Mouse (Mus musculus) fat pad, adult 2 months (tissue): Measurements from ENCODE around the gene Phrf1.

ENCODE experiments used
- DNase-seq: peaks from one replicate; pipeline ENCODE4 v3.0.0-alpha.2; 2011; ENCODE audit warnings: low read depth, low spot score; ENCODE audit errors: extremely low read depth

Gene Phrf1

DNA sequence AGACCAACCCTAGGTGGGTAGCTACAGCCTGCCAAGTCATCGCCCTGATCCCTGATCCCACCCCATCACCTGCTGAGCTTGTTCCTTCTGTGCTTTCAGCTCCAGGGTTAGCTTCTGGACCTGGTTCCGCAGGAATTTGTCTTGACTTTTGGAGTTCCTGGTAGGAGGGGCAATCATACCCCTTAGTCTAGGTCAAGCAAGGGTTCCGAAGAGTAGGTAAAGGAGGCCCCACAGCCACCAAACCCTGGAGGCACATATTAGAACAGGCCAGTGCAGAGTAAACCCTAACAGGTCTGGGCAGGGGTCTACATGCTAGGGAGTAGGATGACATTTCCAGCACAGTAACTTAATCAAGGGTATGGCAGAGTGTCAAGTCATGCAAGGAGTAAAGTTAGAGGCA lies 15.5 kb upstream of the Phrf1 start:
- no peak for DNase-seq

DNA sequence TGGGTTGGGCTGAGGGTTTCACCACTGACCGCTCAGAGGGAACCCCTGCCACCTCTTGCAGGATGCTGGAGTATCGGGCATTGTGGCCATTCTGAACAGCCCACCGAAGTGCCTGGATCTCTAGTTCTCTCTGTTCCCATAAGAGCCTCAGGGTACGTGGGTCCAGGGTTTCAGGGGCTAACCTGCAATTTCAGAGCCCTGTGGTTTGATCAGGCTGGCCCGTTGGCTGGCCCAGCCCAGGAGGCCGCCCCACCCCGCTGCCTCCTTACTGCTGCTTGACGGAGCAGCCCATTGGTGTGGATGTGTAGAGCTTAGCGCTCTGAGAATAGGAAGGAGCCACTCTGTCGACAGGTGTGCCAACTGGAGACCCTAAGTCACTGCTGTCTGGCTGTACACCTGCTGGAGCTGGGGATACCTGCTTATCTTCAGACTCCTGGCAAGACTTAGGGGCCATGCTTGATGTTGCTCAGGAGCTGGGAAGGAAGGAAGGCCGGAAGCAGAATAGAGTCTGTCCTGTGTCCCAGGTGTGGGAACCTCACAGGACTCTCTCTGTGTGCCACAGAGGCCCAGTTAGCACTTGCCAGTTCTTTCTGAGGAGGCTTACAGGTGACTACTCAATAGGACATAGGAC lies 14.9 kb upstream of the Phrf1 start, which contains the start of gene Lmntd2:
Lmntd2 (minus strand) TSS at position 476 of the 631 bp plus-strand sequence.
- DNase-seq, result no peak

DNA sequence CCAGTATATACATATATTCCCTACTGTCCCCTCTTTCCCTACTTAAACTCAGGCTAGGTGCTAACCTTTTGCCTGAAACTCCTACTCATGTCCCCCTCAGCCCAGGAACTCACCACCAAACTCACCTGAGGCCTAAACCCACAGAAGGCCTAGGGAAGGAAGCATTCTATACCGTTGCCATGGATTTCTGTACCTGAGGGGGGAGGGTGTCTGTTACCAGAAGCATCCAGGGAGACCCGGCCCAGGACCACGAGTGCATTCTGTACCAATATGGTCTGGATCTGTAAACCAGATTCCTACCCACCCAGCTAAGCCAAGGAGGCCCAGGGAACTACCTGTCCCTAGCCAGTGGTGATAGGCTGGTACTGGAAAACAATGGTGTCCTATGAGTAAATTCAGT lies 14.3 kb upstream of the Phrf1 start:
- no peak for DNase-seq

DNA sequence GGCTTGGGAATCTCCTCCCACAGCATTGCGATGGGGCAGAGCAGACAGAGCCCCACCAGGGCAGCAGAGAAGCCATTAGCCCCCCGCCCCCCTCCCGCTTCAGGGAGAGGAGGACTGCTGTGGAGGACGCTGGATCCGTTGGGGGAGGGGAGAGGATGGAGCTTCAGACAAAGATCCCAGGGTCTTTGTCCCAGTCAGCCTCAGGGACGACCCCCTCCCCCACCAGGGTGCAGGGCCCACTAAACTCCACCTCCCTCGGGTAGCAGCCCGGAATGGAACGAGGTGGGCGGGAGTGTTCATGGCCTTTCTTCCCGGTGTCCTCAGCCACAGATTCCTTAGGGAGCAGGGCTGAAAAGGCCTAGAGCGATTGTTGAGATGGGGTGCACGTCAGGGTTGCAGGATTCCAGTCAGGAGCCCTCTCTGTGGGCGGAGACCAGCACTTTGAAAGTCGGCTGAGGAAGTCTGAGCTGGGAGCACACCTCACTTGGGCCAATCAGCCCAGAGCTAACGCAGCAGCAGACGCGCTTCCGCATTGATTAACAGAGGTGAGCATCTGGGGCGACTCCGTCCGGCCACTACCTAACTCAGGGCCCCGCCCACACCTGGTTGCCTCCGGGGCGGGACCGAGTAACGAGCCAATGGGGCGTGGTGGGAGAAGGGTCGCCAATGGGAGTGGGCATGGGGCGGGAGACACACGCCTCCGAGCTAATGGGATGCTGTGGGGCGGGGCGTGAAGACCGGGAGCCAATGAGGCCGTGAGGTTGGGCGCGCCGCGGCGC lies 13.3 kb upstream of the Phrf1 start, which contains the start of gene Rassf7:
Rassf7 (plus strand) TSS at position 760 of the 779 bp plus-strand sequence.
- peak; percentile 74 for DNase-seq

DNA sequence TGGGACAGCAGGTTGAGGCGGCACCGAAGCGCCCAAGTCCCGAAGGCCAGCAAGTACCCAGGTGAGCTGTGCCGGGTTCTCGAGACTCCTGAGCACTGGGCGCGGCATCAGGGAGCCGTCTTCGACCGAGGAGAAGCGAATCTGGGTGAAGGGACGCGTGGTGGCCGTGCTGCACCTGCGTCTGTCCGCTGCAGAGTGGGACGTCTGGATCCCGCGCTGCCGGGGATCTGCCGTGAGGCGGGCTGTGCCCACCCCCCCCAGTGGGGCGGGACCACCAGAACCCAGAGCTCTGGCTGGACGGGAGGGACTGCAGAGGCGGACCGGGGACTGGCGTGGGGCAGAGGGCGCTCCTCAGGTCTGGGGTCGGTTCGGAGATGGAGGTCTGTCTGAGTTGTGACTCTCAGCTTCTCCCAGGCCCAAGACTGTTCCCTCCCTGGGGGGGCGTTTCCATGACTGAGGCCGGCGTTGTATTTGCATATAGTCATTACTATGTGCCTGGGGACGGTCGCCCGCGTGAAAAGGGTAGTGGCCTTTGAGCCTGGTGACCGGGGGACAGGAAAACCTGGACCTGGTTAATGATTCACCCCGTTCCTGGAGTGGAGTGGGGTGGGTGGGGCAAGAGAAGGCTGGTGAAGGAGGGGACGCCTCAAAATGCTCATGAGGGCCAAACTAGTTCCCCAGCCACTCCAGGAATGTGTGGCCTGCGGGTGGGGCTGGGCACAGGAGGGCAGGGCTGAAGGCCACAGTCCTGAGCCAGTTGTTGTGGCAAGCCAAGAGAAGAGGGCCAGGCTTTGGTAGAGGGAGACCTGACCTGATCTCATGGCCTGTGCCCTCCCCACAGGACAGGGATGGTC lies 12.5 kb upstream of the Phrf1 start:
- no peak for DNase-seq

DNA sequence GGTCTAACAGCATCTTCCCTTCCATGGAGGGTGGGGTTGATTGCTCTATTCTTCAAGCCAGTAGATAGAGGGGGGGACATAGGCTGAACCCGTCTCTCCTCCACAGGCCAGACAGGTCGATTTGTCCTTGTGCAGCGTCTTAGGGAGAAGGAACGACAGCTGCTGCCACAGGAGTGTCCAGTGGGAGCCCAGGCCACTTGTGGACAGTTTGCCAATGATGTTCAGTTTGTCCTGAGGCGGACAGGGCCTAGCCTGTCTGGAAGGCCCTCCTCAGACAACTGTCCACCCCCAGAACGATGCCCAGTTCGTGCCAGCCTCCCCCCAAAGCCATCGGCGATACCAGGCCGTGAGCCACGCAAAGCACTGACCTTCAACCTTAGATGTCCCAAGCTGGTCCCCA lies 11.7 kb upstream of the Phrf1 start:
- DNase-seq, result no peak

DNA sequence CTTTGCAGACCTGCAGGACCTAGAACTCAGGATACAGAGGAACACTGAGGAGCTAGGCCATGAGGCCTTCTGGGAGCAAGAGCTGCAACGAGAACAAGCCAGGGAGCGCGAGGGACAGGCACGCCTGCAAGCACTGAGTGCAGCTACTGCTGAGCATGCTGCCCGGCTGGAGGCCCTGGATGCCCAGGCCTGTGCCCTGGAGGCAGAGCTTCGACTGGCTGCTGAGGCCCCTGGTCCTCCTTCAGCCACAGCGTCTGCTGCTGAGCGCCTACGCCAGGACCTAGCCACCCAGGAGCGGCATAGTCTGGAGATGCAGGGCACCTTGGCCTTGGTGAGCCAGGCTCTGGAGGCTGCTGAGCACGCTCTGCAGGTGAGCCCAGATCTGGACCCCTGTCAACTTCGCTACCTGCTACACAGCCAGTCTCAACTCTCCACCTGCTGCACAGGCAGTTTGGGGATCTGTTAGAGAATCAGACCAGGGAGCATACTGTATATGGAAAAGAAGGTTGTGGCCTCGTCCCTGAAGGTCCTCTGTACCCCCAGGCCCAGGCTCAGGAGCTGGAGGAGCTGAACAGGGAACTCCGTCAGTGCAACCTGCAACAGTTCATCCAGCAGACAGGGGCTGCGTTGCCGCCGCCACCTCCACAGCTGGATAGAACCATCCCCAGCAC lies 11.1 kb upstream of the Phrf1 start:
- no peak for DNase-seq

DNA sequence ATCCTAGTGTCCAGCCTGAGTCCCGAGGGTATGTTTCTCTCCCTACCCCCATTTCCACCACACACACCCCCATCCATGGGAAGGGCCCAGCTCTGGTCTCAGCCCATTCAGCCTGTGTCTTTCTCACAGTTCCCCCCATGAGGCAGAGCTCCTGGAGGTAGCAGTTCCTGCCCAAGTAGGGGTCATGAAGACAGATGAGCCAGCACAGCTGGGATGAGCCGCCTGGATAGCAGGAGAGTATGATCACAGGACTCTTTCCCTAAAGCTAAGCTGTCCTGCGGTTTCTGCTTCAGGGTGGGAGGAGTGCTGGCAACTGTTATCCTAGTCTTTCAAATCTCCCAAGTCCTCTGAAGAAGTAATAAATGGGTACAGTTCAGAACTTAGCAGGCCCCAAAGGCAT lies 10.4 kb upstream of the Phrf1 start:
- no peak for DNase-seq

DNA sequence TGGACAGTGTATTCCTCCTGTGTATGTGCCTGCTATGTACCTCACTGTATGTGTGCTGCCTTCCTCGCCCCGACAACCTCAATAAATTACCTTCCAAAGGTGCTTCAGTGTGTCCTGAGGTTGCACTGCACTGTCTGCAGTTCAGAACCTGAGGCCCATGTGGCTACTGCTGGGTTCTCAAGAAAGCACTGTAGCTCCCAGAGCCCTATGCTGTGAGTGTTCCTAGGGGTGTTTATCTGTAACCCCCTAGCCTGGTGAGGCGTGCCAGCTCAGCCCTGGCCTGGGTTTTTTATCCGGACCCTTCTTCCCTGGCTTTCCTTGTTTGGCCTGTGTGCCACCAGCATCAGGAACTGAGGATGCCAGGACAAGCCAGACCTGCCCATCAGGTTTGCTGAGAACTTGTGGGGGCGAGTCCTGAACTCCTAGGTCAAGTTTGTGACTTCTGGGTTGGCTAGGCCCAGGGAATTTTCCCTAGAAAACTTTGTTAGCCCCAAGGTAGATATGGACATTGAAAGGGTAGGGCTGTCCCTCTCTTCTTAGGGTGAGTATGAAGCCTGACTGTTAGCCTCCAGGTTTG lies 9.9 kb upstream of the Phrf1 start:
- DNase-seq, result peak; percentile 78

DNA sequence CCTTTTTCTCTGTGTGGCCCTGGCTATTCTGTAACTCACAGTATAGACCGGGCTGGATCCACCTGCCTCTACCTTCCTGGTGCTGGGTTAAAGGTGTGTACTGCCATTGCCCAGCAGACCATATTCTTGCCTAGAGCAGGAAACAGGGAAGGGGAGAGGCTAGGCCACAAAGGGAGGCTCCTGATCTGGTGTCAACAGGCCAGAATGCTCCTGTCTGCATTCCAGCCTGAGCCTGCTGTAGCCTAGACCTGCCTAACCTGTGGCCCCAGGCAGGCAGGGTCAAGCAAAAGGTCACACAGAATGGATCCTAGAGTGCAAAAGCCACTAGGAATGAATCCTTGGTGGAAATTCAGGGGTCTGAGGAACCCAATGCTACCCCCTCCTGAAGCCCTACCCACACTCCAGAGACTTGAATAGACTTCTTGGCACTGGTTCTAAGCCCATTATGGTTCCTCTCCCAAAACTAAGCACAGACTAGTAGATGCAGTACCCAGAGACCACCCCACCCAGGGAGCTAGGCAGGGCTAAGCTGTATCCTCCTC lies 9.0 kb upstream of the Phrf1 start:
- DNase-seq, result no peak

DNA sequence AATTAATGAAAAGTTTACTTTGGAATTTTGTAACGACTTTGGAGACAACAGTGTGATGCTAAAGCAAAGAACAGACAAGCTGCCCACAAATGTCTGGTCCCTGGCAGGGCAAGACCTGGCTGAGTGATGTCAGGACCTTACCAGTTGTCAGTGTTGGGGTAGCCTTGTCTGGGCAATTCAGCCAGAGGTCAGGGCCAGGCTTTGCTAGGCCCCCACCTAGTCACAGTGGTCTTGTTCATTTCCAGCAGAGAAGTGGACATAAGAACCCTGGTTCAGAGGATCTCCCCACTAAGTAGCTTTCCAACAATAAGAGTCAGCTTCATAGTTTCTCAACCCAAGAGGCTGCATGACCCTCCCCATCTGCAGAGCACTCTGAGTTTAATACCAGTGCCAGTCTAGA lies 8.2 kb upstream of the Phrf1 start:
- DNase-seq, result no peak

DNA sequence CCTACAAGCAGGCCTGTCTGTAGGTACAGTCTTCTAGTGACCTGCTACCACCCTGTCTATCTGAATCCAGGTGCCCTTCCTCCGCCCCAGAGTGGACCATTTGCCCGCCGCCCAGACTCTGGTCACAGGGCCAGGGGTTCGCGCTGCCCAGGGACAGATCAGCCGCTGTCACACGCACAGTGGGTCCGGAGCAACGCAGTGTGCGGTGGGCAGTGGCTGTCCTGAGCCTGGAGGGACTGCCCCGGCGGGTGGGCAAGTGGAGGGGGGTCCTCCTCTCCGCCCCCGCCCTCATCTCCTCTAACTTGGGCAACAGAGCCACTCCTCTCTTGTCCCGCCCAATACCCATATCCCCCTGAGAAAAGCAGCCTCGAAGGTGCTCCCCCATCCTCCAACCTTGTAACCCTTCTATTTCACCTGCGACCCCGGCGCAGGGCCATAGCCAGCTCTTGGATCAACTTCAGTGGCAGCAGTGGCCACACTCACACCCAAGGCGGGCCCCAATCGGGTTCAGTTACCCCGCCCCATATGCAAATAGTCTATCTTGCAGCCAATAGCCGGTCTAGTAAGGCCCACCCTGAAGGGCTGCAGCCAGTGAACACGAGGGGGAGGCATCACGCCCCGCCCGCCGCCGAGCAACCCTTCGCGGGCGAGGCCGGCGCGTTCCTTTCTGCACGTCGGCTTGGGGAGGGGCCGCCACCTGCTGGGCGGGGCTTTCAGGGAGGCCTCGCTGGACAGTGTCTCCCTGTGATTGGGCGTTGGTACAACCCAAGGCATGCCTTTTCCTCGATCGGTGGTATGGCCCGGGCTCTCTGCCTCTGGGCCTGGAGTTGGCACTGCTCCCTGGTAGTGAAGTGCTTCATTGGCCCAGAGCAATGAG lies 7.1 kb upstream of the Phrf1 start:
- DNase-seq, result no peak

DNA sequence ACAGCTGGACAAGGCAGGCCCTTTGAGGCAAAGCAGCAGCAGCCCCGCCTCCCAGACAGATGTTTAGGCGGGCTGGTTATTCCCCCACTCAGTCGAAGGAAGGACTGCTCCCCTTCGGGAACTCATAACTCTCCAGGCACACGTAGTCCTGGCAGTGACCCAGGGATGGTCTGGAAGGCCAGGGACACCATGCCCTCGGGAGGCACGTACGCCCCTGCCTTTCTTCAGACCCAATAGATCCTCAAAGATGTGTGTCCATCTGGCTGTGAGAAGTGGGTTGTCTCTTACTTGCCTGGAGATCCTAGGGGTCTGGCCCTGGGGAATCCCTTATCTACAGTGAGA lies 6.5 kb upstream of the Phrf1 start:
- DNase-seq, result no peak

DNA sequence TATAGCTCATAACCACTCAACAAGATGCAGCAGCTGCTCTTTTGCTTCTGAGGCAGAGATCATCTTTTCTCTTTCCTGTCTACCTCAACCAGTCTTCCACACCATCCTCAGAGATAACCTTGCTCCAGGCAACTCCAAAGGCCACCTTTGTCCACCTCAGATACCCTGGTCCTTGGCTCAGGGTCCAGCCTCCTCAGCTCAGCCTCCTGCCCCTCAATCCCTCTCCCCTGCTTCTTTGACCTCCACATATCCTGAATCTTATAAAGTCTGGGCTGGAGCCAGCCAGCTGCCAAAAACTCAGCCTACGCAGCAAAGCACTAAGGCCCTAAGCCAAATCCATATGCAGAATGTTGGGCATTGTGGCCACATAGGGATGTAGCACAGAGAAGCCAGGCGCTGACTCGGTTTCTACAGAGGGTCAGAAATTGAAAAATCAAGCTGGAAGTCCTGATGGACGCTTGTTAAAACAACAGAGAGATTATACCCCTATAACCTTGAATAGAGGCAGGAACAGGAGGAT lies 5.8 kb upstream of the Phrf1 start:
- no peak for DNase-seq

DNA sequence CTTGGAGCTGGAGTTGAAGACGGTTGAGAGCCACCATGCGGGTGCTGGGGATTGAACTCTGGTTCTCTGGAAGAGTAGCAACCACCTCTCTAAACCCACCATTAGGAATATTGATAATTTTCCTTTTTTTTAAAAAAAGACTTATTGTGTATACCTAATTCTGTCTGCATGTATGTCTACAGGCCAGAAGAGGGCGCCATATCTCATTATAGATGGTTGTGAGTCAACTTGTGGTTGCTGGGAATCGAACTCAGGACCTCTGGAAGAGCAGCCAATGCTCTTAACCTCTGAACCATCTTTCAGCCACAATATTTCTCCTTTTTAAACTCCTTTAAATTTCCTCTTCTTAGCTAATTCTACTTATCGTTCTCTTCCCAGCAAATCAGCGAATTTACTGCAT lies 2.0 kb upstream of the Phrf1 start:
- no peak for DNase-seq

DNA sequence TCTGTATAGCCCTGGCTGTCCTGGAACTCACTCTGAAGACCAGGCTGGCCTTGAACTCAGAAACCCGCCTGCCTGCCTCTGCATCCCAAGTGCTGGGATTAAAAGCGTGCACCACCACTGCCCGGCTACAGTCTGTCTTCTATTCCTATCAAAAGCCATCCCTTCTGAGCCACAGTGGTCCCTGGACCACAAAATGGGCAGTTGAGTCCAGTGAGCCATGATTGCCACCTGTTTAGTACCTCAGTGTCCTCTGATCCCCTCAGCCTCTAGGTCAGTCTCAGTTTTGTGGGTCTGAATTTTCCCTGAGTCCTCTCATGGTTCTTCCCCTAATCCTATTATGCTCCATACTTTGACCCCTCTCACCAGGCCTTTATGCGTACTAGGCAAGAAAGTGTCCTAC lies 788 bp upstream of the Phrf1 start:
- DNase-seq, result no peak

DNA sequence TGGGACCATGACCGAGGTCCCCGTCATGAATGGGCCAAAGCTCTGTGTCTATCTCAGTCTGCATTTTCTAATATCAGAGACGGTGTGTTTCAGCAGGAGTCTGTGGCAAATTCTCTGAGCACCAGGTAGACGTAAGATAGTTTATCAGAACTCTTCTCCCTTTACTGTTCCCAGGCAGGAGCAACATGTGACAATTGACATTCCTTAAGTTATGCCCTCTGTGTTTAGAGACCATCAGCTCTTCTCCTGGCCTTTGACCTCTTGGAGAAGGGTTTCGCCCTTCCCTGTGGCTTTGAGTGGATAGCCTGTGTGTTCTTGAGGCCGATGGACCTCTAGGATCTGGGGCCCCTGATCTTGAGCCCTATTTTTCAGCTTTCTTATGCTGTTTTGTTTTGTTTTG lies 1.1 kb downstream of the Phrf1 start:
- DNase-seq, result no peak

DNA sequence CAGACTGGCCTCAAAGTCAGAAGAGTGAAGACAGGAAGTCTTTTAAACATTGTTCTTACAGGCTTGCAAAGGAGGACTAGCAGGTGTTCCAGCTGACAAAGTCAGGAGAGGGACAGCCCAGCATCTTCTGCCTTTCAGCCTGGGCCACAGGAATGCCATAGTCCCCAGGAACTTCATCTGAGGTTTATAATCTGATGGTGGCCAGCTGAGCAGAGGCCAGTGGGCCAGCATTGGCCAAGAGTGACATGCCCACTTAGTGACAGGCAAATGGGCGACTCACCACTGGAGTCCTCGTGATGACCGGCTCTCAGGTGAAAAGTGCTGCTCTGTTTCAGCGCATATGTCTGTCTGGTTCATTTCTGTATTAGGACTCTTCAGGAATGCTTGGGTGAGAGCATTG lies 2.0 kb downstream of the Phrf1 start:
- DNase-seq, result no peak

DNA sequence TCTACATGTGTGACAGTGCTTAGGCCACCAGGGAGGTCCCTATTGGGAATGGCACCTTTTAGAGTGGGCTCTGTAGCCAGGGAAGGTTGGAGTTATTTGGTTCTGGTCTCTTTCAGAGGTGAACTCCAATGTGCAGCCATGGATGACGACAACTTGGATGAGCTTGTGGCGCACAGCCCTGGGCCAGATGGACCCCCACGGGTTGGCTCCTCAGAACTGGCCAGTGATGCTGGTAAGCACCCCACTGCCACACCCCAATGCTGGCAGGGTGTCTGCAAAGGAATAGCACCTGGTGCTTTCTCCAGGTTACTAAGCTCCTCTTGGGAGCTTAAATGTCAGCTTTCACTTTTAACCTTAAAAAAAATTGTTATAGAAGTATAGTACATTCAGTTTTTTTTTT lies 2.5 kb downstream of the Phrf1 start:
- DNase-seq, result no peak

DNA sequence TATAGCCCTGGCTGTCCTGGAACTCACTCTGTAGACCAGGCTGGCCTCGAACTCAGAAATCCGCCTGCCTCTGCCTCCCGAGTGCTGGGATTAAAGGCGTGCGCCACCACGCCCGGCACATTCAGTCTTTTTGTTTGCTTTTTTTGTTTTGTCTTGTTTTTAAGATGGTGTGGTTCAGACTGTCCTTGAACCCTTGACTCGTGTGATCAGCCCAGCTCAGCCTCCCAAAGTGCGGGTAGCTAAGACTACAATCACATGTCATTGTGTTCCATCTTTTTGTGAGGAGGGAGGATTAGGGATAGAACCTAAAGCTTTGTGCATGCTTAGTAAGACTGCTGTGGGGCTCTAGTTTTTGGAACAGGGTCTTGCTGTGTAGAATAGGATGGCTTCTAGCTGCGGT lies 3.0 kb downstream of the Phrf1 start:
- no peak for DNase-seq
